In genomic region chrX:13278996-13279395, GRCm38 (mm10) we compare ENCODE assay signal across 18 mouse cellular contexts. TPM values are rescaled to one million over a fixed set of nuclear protein-coding genes. Genes with fewer than 3 reads are reported as not detected.
A peak's percentile ranks its signal among the peaks of the same experiment; 100 is the strongest.
DNase-seq lines count a peak whose midpoint lies in the region; ATAC-seq lines count a peak whose summit lies in the region.
"Had no signal": no experiment of that assay in that cellular context is flagged by ENCODE, and none has a peak within 500 bp of the region (broad histone marks: within the 10 kb centered on the region; RNA-seq: fewer than 3 reads in every experiment).

No protein-coding gene starts in this region.

- H3K4me1 ChIP-seq in hindbrain, embryonic 12.5 days: peaks cover 5% of the 10 kb centered on the region; the same call in 1 of the 2 replicates
- H3K4me1 ChIP-seq in hindbrain, embryonic 11.5 days (replicated peaks; ENCODE audit: control insufficient read depth, insufficient read depth, low read length): no peaks in the 10 kb centered on the region
- peaks cover 14% of the 10 kb centered on the region for H3K4me1 ChIP-seq in hindbrain, embryonic 13.5 days (replicated peaks)
- H3K4me1 ChIP-seq in neural tube, embryonic 13.5 days (replicated peaks): peaks cover 17% of the 10 kb centered on the region

- no peak for ATAC-seq in hindbrain, embryonic 12.5 days (ENCODE audit: low FRiP score)
- no peak for ATAC-seq in hindbrain, embryonic 11.5 days (ENCODE audit: low FRiP score)
- ATAC-seq in hindbrain, embryonic 13.5 days (ENCODE audit: low FRiP score): no peak
- no peak for ATAC-seq in neural tube, embryonic 13.5 days (ENCODE audit: low read depth)
- ATAC-seq: CD4-positive, CD25-positive, alpha-beta regulatory T cell, adult 4 months; intestine, embryonic 16.5 days; liver, postnatal 0 days had no signal

- DNase-seq in hindbrain, embryonic 11.5 days (ENCODE audit: low spot score): no peak
- peak; percentile 83 for DNase-seq in ZHBTc4 (ENCODE audit: low read depth, low spot score)
- no peak for DNase-seq in right cerebral cortex, postnatal 36 days (ENCODE audit: low spot score in 2 of 2)
- no peak for DNase-seq in ovary, postnatal 10 days (ENCODE audit: low spot score)
- DNase-seq: adrenal gland, adult 2 months; cerebellum, adult 11 months; gastrocnemius, postnatal 36 days; layer of hippocampus, postnatal 36 days; liver; liver, postnatal 0 days; lung, postnatal 4 days had no signal

- peak overlapping the region; percentile 71; the same call in 1 of the 2 replicates for H3K4me2 ChIP-seq in hindbrain, embryonic 12.5 days (replicated peaks)
- H3K4me2 ChIP-seq in hindbrain, embryonic 11.5 days (replicated peaks; ENCODE audit: low read depth, low read length): no peak overlapping the region
- H3K4me2 ChIP-seq in hindbrain, embryonic 13.5 days: no peak overlapping the region
- H3K4me2 ChIP-seq in neural tube, embryonic 13.5 days: peak overlapping the region; percentile 81; the same call in 1 of the 2 replicates

- no peak overlapping the region for H3K9ac ChIP-seq in hindbrain, embryonic 12.5 days
- H3K9ac ChIP-seq in hindbrain, embryonic 11.5 days (ENCODE audit: low read depth, low read length): no peak overlapping the region
- no peak overlapping the region for H3K9ac ChIP-seq in hindbrain, embryonic 13.5 days
- no peak overlapping the region for H3K9ac ChIP-seq in neural tube, embryonic 13.5 days

- H3K36me3 ChIP-seq in hindbrain, embryonic 12.5 days: no peaks in the 10 kb centered on the region
- no peaks in the 10 kb centered on the region for H3K36me3 ChIP-seq in hindbrain, embryonic 11.5 days (ENCODE audit: control insufficient read depth, insufficient read depth, low read length)
- H3K36me3 ChIP-seq in hindbrain, embryonic 13.5 days: no peaks in the 10 kb centered on the region
- H3K36me3 ChIP-seq in neural tube, embryonic 13.5 days: no peaks in the 10 kb centered on the region
- H3K36me3 ChIP-seq: embryonic facial prominence, embryonic 13.5 days; forebrain, embryonic 12.5 days had no signal

- 75% methylated on average over 17 of the region's 17 CpGs for WGBS in hindbrain, embryonic 12.5 days
- 73% methylated on average over 17 of the region's 17 CpGs for WGBS in hindbrain, embryonic 11.5 days
- 87% methylated on average over 17 of the region's 17 CpGs for WGBS in hindbrain, embryonic 13.5 days
- WGBS in neural tube, embryonic 13.5 days: 70% methylated on average over 17 of the region's 17 CpGs

- no peak overlapping the region for H3K4me3 ChIP-seq in hindbrain, embryonic 12.5 days
- H3K4me3 ChIP-seq in hindbrain, embryonic 11.5 days (ENCODE audit: low read depth, low read length): no peak overlapping the region
- no peak overlapping the region for H3K4me3 ChIP-seq in hindbrain, embryonic 13.5 days
- no peak overlapping the region for H3K4me3 ChIP-seq in neural tube, embryonic 13.5 days

- H3K9me3 ChIP-seq in hindbrain, embryonic 12.5 days (replicated peaks): no peaks in the 10 kb centered on the region
- H3K9me3 ChIP-seq in hindbrain, embryonic 11.5 days (ENCODE audit: control insufficient read depth, low read length): no peaks in the 10 kb centered on the region
- no peaks in the 10 kb centered on the region for H3K9me3 ChIP-seq in hindbrain, embryonic 13.5 days
- H3K9me3 ChIP-seq in neural tube, embryonic 13.5 days: no peaks in the 10 kb centered on the region
- H3K9me3 ChIP-seq: embryonic facial prominence, embryonic 13.5 days; forebrain, embryonic 12.5 days had no signal

- H3K27ac ChIP-seq in hindbrain, embryonic 12.5 days: no peak overlapping the region
- H3K27ac ChIP-seq in hindbrain, embryonic 11.5 days (ENCODE audit: low read depth, low read length): no peak overlapping the region
- peak overlapping the region; percentile 35; the same call in 1 of the 2 replicates for H3K27ac ChIP-seq in hindbrain, embryonic 13.5 days
- peak overlapping the region; percentile 99 for H3K27ac ChIP-seq in neural tube, embryonic 13.5 days (replicated peaks)

- H3K27me3 ChIP-seq in hindbrain, embryonic 12.5 days: peaks cover 15% of the 10 kb centered on the region
- peaks cover 2% of the 10 kb centered on the region; the same call in 1 of the 2 replicates for H3K27me3 ChIP-seq in hindbrain, embryonic 11.5 days (ENCODE audit: control insufficient read depth, insufficient read depth, low read length)
- H3K27me3 ChIP-seq in hindbrain, embryonic 13.5 days: peaks cover 13% of the 10 kb centered on the region; the same call in 1 of the 2 replicates
- H3K27me3 ChIP-seq in neural tube, embryonic 13.5 days: peaks cover 11% of the 10 kb centered on the region

RNA-seq across cellular contexts. Expression of gene Ddx3x, which starts 1.8 kb away (rescaled TPM):
- 160 and 169 TPM in 2 replicates for polyA plus RNA-seq in hindbrain, embryonic 12.5 days (2016; fragmentation: Nextera tagmentation; extraction: Ambion mirVana)
- polyA plus RNA-seq in hindbrain, embryonic 11.5 days (2014; fragmentation: Nextera tagmentation; extraction: Ambion mirVana): 177 and 200 TPM in 2 replicates
- 120 and 125 TPM in 2 replicates for polyA plus RNA-seq in hindbrain, embryonic 13.5 days (2015; fragmentation: Nextera tagmentation; extraction: Ambion mirVana)
- 107 and 114 TPM in 2 replicates for polyA plus RNA-seq in neural tube, embryonic 13.5 days (2015; fragmentation: Nextera tagmentation; extraction: Ambion mirVana)

Comparison
In these comparisons a context has a peak if more than half of its experiments do, and no peak if none do; other contexts are left out.
1. H3K27ac ChIP-seq: peak in hindbrain, embryonic 13.5 days (single experiment) and neural tube, embryonic 13.5 days (single experiment); none in hindbrain, embryonic 12.5 days (single experiment) and hindbrain, embryonic 11.5 days (single experiment).
2. H3K4me2 ChIP-seq: peak in hindbrain, embryonic 12.5 days (single experiment) and neural tube, embryonic 13.5 days (single experiment); none in hindbrain, embryonic 11.5 days (single experiment) and hindbrain, embryonic 13.5 days (single experiment).